Mouse (Mus musculus) liver, embryonic 12.5 days (tissue): ENCODE measurements around the gene Pus1. TPM values are rescaled to one million over a fixed set of nuclear protein-coding genes. Genes with fewer than 3 reads are reported as not detected.
"Not testable (repeated sequence)": the region's sequence is repeated elsewhere in the genome, so short reads cannot be mapped to it uniquely, and the experiment has no call there.

ENCODE experiments used
- ATAC-seq: fragments of 200-750 bp; cut with Nextera tagmentation; 2 replicates; pipeline ENCODE4 v1.8.0; 2017; ENCODE audit warnings: moderate number of reproducible peaks, mild to moderate bottlenecking, moderate library complexity
- H3K27ac ChIP-seq: fragments of 300-500 bp; sonication (generic); 2 replicates; pipeline ENCODE4 v1.5.1; 2016; ENCODE audit warnings: mild to moderate bottlenecking
- H3K27me3 ChIP-seq: fragments of 300-500 bp; sonication (generic); replicated peaks from 2 replicates; pipeline ENCODE4 v1.6.1; 2016; ENCODE audit warnings: mild to moderate bottlenecking, moderate library complexity
- H3K36me3 ChIP-seq: fragments of 300-500 bp; sonication (generic); 2 replicates; pipeline ENCODE4 v1.6.1; 2016; ENCODE audit warnings: mild to moderate bottlenecking, moderate library complexity
- H3K4me1 ChIP-seq: fragments of 300-500 bp; sonication (generic); 2 replicates; pipeline ENCODE4 v1.6.1; 2016
- H3K4me2 ChIP-seq: fragments of 300-500 bp; sonication (generic); 2 replicates; pipeline ENCODE4 v1.6.1; 2016; ENCODE audit warnings: mild to moderate bottlenecking, moderate library complexity
- H3K4me3 ChIP-seq: fragments of 300-500 bp; sonication (generic); 2 replicates; pipeline ENCODE4 v1.5.1; 2016; ENCODE audit warnings: mild to moderate bottlenecking, moderate library complexity
- H3K9ac ChIP-seq: fragments of 300-500 bp; sonication (generic); 2 replicates; pipeline ENCODE4 v1.6.1; 2016; ENCODE audit warnings: mild to moderate bottlenecking, moderate library complexity
- H3K9me3 ChIP-seq: fragments of 300-500 bp; sonication (generic); replicated peaks from 2 replicates; pipeline ENCODE4 v1.6.1; 2016; ENCODE audit warnings: mild to moderate bottlenecking, moderate library complexity
- WGBS: fragments of 180-500 bp; shearing (Covaris S2); methylation state at CpG from one replicate; pipeline ENCODE4 v1.1.7; 2016; ENCODE audit not compliant: insufficient replicate concordance; 5-methylcytosine and 5-hydroxymethylcytosine counted together
- polyA plus RNA-seq: library from polyadenylated mRNA; unstranded; fragments of >200 nt; fragmentation: Nextera tagmentation; extraction: Ambion mirVana; gene quantifications from 2 replicates; pipeline ENCODE4 v1.2.1, GENCODE M21; 2016

Pus1 gene
- polyA plus RNA-seq, 1 experiment from 2014 or later, result 50.7 TPM

- Histone ChIP-seq H3K9ac (peak overlapping the region; percentile 91), H3K27ac (peak overlapping the region; percentile 87; the same call in 1 of the 2 replicates), H3K9me3 (no peaks in the 10 kb centered on the region), H3K36me3 (peaks cover 46% of the 10 kb centered on the region), H3K4me3 (peak overlapping the region; percentile 78), H3K4me2 (peak overlapping the region; percentile 97), H3K27me3 (no peaks in the 10 kb centered on the region), H3K4me1 (peaks cover 71% of the 10 kb centered on the region)
- WGBS, result 11% methylated on average over 15 of the region's 15 CpGs
- ATAC-seq, result no peak
These were observed 1.0 kb downstream of the Pus1 start for GRCm38 (mm10) chr5:110779276-110779997.

GRCm38 (mm10) chr5:110778263-110778662, 2.2 kb downstream of the Pus1 start:
- ATAC-seq, result no peak
- Histone ChIP-seq H3K36me3 (peaks cover 58% of the 10 kb centered on the region), H3K27me3 (no peaks in the 10 kb centered on the region), H3K27ac (no peak overlapping the region; the same call in 1 of the 2 replicates), H3K4me1 (peaks cover 77% of the 10 kb centered on the region), H3K4me2 (no peak overlapping the region), H3K9me3 (no peaks in the 10 kb centered on the region), H3K4me3 (no peak overlapping the region), H3K9ac (0 out of 2 replicates have a peak overlapping the region, but pooled peaks have one; percentile 28)
- 89% methylated on average over 12 of the region's 12 CpGs for WGBS

- Histone ChIP-seq H3K4me1 (peaks cover 62% of the 10 kb centered on the region), H3K27me3 (no peaks in the 10 kb centered on the region), H3K36me3 (peaks cover 77% of the 10 kb centered on the region), H3K9ac (no peak overlapping the region), H3K9me3 (no peaks in the 10 kb centered on the region), H3K4me3 (no peak overlapping the region), H3K27ac (no peak overlapping the region), H3K4me2 (no peak overlapping the region)
- WGBS, result 77% methylated on average over 2 of the region's 2 CpGs
- ATAC-seq, result no peak
These were observed 4.3 kb downstream of the Pus1 start for GRCm38 (mm10) chr5:110776141-110776540.

GRCm38 (mm10) chr5:110774511-110774910, 5.9 kb downstream of the Pus1 start:
- no peak overlapping the region for H3K4me3 ChIP-seq
- 87% methylated on average over 11 of the region's 11 CpGs for WGBS
- H3K9me3 ChIP-seq, result no peaks in the 10 kb centered on the region
- ATAC-seq, result no peak
- H3K4me1 ChIP-seq, result peaks cover 50% of the 10 kb centered on the region
- H3K36me3 ChIP-seq, result peaks cover 77% of the 10 kb centered on the region
- H3K27me3 ChIP-seq, result no peaks in the 10 kb centered on the region
- H3K4me2 ChIP-seq, result no peak overlapping the region
- H3K9ac ChIP-seq, result no peak overlapping the region
- no peak overlapping the region for H3K27ac ChIP-seq

- Histone ChIP-seq H3K4me1 (peaks cover 50% of the 10 kb centered on the region), H3K36me3 (peaks cover 66% of the 10 kb centered on the region)
- not testable (repeated sequence) for H3K9ac ChIP-seq, ATAC-seq, H3K4me3 ChIP-seq, H3K27me3 ChIP-seq, H3K9me3 ChIP-seq, H3K4me2 ChIP-seq, H3K27ac ChIP-seq
- WGBS, result 86% methylated on average over 9 of the region's 10 CpGs
These were observed 7.5 kb downstream of the Pus1 start for GRCm38 (mm10) chr5:110772945-110773344.

- no peaks in the 10 kb centered on the region for H3K27me3 ChIP-seq
- peak within 1 kb of the TSS; percentile 85 for H3K4me2 ChIP-seq
- peak within 1 kb of the TSS; percentile 88 for H3K4me3 ChIP-seq
- no peaks in the 10 kb centered on the region for H3K9me3 ChIP-seq
- H3K27ac ChIP-seq, result peak within 1 kb of the TSS; percentile 98
- peak; percentile 95 for ATAC-seq
- H3K9ac ChIP-seq, result peak within 1 kb of the TSS; percentile 94
- under 1% methylated on average over 83 of the region's 83 CpGs for WGBS
- H3K36me3 ChIP-seq, result peaks cover 43% of the 10 kb centered on the region
- H3K4me1 ChIP-seq, result peaks cover 46% of the 10 kb centered on the region
These were observed 9.9 kb downstream of the Pus1 start, which contains the start of gene Ep400 for GRCm38 (mm10) chr5:110770448-110771158. Gene Ep400, minus strand, starts transcription at chr5:110770717.

- no peaks in the 10 kb centered on the region for H3K9me3 ChIP-seq
- peaks cover 43% of the 10 kb centered on the region for H3K36me3 ChIP-seq
- ATAC-seq, result peak; percentile 28
- peak overlapping the region; percentile 94 for H3K9ac ChIP-seq
- peak overlapping the region; percentile 88 for H3K4me3 ChIP-seq
- under 1% methylated on average over 58 of the region's 58 CpGs for WGBS
- peak overlapping the region; percentile 98 for H3K27ac ChIP-seq
- peaks cover 52% of the 10 kb centered on the region for H3K4me1 ChIP-seq
- no peaks in the 10 kb centered on the region for H3K27me3 ChIP-seq
- H3K4me2 ChIP-seq, result peak overlapping the region; percentile 85
These were observed 10.4 kb downstream of the Pus1 start for GRCm38 (mm10) chr5:110770031-110770445.

GRCm38 (mm10) chr5:110769272-110769671, 11.2 kb downstream of the Pus1 start:
- H3K4me1 ChIP-seq, result peaks cover 52% of the 10 kb centered on the region
- H3K9me3 ChIP-seq, result no peaks in the 10 kb centered on the region
- peaks cover 40% of the 10 kb centered on the region for H3K36me3 ChIP-seq
- H3K4me2 ChIP-seq, result peak overlapping the region; percentile 85
- H3K4me3 ChIP-seq, result peak overlapping the region; percentile 88
- WGBS, result 32% methylated on average over 4 of the region's 4 CpGs
- no peaks in the 10 kb centered on the region for H3K27me3 ChIP-seq
- peak overlapping the region; percentile 94 for H3K9ac ChIP-seq
- H3K27ac ChIP-seq, result peak overlapping the region; percentile 98
- no peak for ATAC-seq

- Histone ChIP-seq H3K4me1 (peaks cover 68% of the 10 kb centered on the region), H3K4me3 (no peak overlapping the region), H3K27me3 (no peaks in the 10 kb centered on the region), H3K9me3 (no peaks in the 10 kb centered on the region), H3K36me3 (peaks cover 11% of the 10 kb centered on the region), H3K27ac (no peak overlapping the region), H3K4me2 (no peak overlapping the region), H3K9ac (no peak overlapping the region)
- 85% methylated on average over 8 of the region's 8 CpGs for WGBS
- ATAC-seq, result no peak
These were observed 16.6 kb downstream of the Pus1 start for GRCm38 (mm10) chr5:110763890-110764289.

- H3K36me3 ChIP-seq, result peaks cover 50% of the 10 kb centered on the region
- H3K27ac ChIP-seq, result no peak overlapping the region
- H3K27me3 ChIP-seq, result no peaks in the 10 kb centered on the region
- no peak overlapping the region for H3K4me2 ChIP-seq
- WGBS, result 62% methylated on average over 1 of the region's 1 CpGs
- no peak for ATAC-seq
- no peak overlapping the region for H3K4me3 ChIP-seq
- peaks cover 15% of the 10 kb centered on the region for H3K4me1 ChIP-seq
- H3K9ac ChIP-seq, result no peak overlapping the region
- H3K9me3 ChIP-seq, result no peaks in the 10 kb centered on the region
These were observed 35.4 kb downstream of the Pus1 start for GRCm38 (mm10) chr5:110745021-110745420.

- Histone ChIP-seq H3K9me3 (no peaks in the 10 kb centered on the region), H3K4me2 (no peak overlapping the region), H3K4me1 (0 out of 2 replicates have a peak, but pooled peaks cover 2% of the 10 kb centered on the region), H3K4me3 (no peak overlapping the region), H3K9ac (no peak overlapping the region), H3K27ac (no peak overlapping the region), H3K27me3 (no peaks in the 10 kb centered on the region), H3K36me3 (peaks cover 76% of the 10 kb centered on the region)
- no peak for ATAC-seq
- 80% methylated on average over 7 of the region's 7 CpGs for WGBS
These were observed 40.8 kb downstream of the Pus1 start for GRCm38 (mm10) chr5:110739496-110740275.
